15 mouse cellular contexts compared by ENCODE assay signal in the genomic region with DNA sequence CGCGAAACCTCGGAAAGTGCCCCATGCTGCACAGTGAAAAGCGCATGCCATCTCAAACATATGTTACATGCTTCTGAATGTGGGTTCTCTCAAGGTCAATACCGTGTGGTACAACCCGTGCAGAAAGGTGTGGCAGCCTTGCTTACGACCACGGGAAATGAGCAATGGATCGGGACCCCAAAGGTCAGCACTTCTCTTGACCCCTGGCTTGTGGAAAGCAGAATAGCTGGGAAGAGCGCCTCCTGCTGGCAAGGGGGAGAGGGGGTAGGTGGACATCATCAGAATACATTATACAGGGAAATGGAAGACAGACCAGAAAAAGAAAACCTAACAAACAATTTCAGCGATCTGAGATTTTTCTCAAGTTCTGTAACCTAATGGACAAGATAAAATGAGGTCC. TPM values are rescaled to one million over a fixed set of nuclear protein-coding genes. Genes with fewer than 3 reads are reported as not detected.
A peak's percentile ranks its signal among the peaks of the same experiment; 100 is the strongest.
DNase-seq lines count a peak whose midpoint lies in the region; ATAC-seq and TF ChIP-seq lines count a peak whose summit lies in the region.
"Had no signal": no experiment of that assay in that cellular context is flagged by ENCODE, and none has a peak within 500 bp of the region (broad histone marks: within the 10 kb centered on the region; RNA-seq: fewer than 3 reads in every experiment).

No protein-coding gene starts in this region.

- 88% methylated on average over 11 of the region's 11 CpGs for WGBS in intestine, postnatal 0 days
- WGBS in intestine, embryonic 16.5 days: 88% methylated on average over 11 of the region's 11 CpGs
- WGBS in lung, embryonic 14.5 days: 87% methylated on average over 11 of the region's 11 CpGs
- 79% methylated on average over 11 of the region's 11 CpGs for WGBS in small intestine, adult 2 months

- no peak for ATAC-seq in intestine, postnatal 0 days
- no peak for ATAC-seq in intestine, embryonic 16.5 days
- no peak for ATAC-seq in lung, embryonic 14.5 days (ENCODE audit: insufficient read depth)

- H3K27ac ChIP-seq in intestine, postnatal 0 days (ENCODE audit: low read depth, low read length): no peak overlapping the region
- no peak overlapping the region for H3K27ac ChIP-seq in intestine, embryonic 16.5 days (ENCODE audit: low read length)
- H3K27ac ChIP-seq in lung, embryonic 14.5 days (ENCODE audit: low read depth): no peak overlapping the region
- no peak overlapping the region for H3K27ac ChIP-seq in ES-Bruce4 (ENCODE audit: insufficient read depth, low read length)
- no peak overlapping the region for H3K27ac ChIP-seq in small intestine, adult 2 months (ENCODE audit: insufficient read depth, low read depth, low read length)
- H3K27ac ChIP-seq: embryonic facial prominence, embryonic 15.5 days; forebrain, embryonic 12.5 days; hindbrain, embryonic 10.5 days; neural tube, embryonic 13.5 days had no signal

- H3K4me3 ChIP-seq in intestine, postnatal 0 days (ENCODE audit: low read depth, low read length): no peak overlapping the region
- H3K4me3 ChIP-seq in intestine, embryonic 16.5 days (ENCODE audit: low read length): no peak overlapping the region
- no peak overlapping the region for H3K4me3 ChIP-seq in lung, embryonic 14.5 days (ENCODE audit: low read depth, low read length)
- no peak overlapping the region for H3K4me3 ChIP-seq in ES-Bruce4 (ENCODE audit: low read depth, low read length)
- H3K4me3 ChIP-seq in small intestine, adult 2 months (ENCODE audit: low read depth, low read length): no peak overlapping the region
- H3K4me3 ChIP-seq: embryonic facial prominence, embryonic 15.5 days; forebrain, embryonic 12.5 days; hindbrain, embryonic 10.5 days; neural tube, embryonic 13.5 days had no signal

- no peaks in the 10 kb centered on the region for H3K9me3 ChIP-seq in intestine, postnatal 0 days (ENCODE audit: control insufficient read depth)
- H3K9me3 ChIP-seq in intestine, embryonic 16.5 days (ENCODE audit: control insufficient read depth, low read length): no peaks in the 10 kb centered on the region
- no peaks in the 10 kb centered on the region for H3K9me3 ChIP-seq in lung, embryonic 14.5 days (ENCODE audit: low read depth, low read length)
- no peaks in the 10 kb centered on the region; the same call in none of the 2 replicates for H3K9me3 ChIP-seq in ES-Bruce4 (replicated peaks; ENCODE audit: control insufficient read depth, insufficient read depth, low read length, poor library complexity, severe bottlenecking)
- H3K9me3 ChIP-seq: forebrain, embryonic 12.5 days had no signal

- no peak overlapping the region for H3K9ac ChIP-seq in intestine, postnatal 0 days (ENCODE audit: low read depth, low read length)
- H3K9ac ChIP-seq in intestine, embryonic 16.5 days (ENCODE audit: low read depth, low read length): no peak overlapping the region
- no peak overlapping the region for H3K9ac ChIP-seq in lung, embryonic 14.5 days
- H3K9ac ChIP-seq in ES-Bruce4 (ENCODE audit: low read depth, poor library complexity, severe bottlenecking): no peak overlapping the region
- H3K9ac ChIP-seq: embryonic facial prominence, embryonic 15.5 days; forebrain, embryonic 12.5 days; neural tube, embryonic 13.5 days had no signal

- no peak for DNase-seq in lung, embryonic 14.5 days
- DNase-seq in lung, postnatal 4 days: no peak
- DNase-seq in urinary bladder, adult 2 months (ENCODE audit: low spot score): no peak
- DNase-seq: cerebellum, adult 9-10 months; kidney, postnatal 14 days; right cerebral cortex, postnatal 4 days; thymus, postnatal 25 days had no signal

- no peaks in the 10 kb centered on the region for H3K27me3 ChIP-seq in intestine, postnatal 0 days (replicated peaks; ENCODE audit: control insufficient read depth, insufficient read depth, low read length)
- H3K27me3 ChIP-seq in intestine, embryonic 16.5 days (replicated peaks; ENCODE audit: control insufficient read depth, insufficient read depth, low read length): no peaks in the 10 kb centered on the region
- no peaks in the 10 kb centered on the region for H3K27me3 ChIP-seq in lung, embryonic 14.5 days (ENCODE audit: insufficient read depth, low read length)
- no peaks in the 10 kb centered on the region for H3K27me3 ChIP-seq in ES-Bruce4 (ENCODE audit: control insufficient read depth, insufficient read depth, low read length, poor library complexity, severe bottlenecking)
- no peaks in the 10 kb centered on the region for H3K27me3 ChIP-seq in small intestine, adult 2 months (ENCODE audit: control insufficient read depth, insufficient read depth, low read length)
- H3K27me3 ChIP-seq: embryonic facial prominence, embryonic 15.5 days; forebrain, embryonic 12.5 days; neural tube, embryonic 13.5 days had no signal

- H3K4me2 ChIP-seq in intestine, postnatal 0 days (replicated peaks; ENCODE audit: low read depth): no peak overlapping the region
- no peak overlapping the region for H3K4me2 ChIP-seq in intestine, embryonic 16.5 days (ENCODE audit: low read depth, low read length)
- H3K4me2 ChIP-seq in lung, embryonic 14.5 days: no peak overlapping the region
- H3K4me2 ChIP-seq: embryonic facial prominence, embryonic 15.5 days; forebrain, embryonic 12.5 days; neural tube, embryonic 13.5 days had no signal

- peak; percentile 38 for TF ChIP-seq CTCF in intestine, postnatal 0 days (IDR thresholded peaks at IDR 0.05; ENCODE audit: low read depth)
- peak; percentile 24 for TF ChIP-seq CTCF in lung, embryonic 14.5 days (IDR thresholded peaks at IDR 0.05; ENCODE audit: low read depth)
- peak; percentile 69 for TF ChIP-seq CTCF in ES-Bruce4 (IDR thresholded peaks at IDR 0.05; ENCODE audit: low read depth, low read length)
- peak; percentile 44; the same call in 1 of the 2 replicates for TF ChIP-seq CTCF in small intestine, adult 2 months (IDR thresholded peaks at IDR 0.05; ENCODE audit: extremely low read depth, insufficient read length, insufficient replicate concordance, low read depth, low read length)

- TF ChIP-seq EP300 in ES-Bruce4 (IDR thresholded peaks at IDR 0.05; ENCODE audit: insufficient read depth, low read depth, low read length): no peak

- TF ChIP-seq POLR2A in ES-Bruce4 (IDR thresholded peaks at IDR 0.05; ENCODE audit: insufficient read depth, low read length): no peak
- TF ChIP-seq POLR2A in small intestine, adult 2 months (IDR thresholded peaks at IDR 0.05; ENCODE audit: low read depth, low read length): no peak

- H3K36me3 ChIP-seq in intestine, postnatal 0 days (ENCODE audit: control insufficient read depth, insufficient read depth): no peaks in the 10 kb centered on the region
- no peaks in the 10 kb centered on the region for H3K36me3 ChIP-seq in intestine, embryonic 16.5 days (ENCODE audit: control insufficient read depth, insufficient read depth, low read length)
- no peaks in the 10 kb centered on the region for H3K36me3 ChIP-seq in lung, embryonic 14.5 days (ENCODE audit: insufficient read depth)
- H3K36me3 ChIP-seq in ES-Bruce4 (ENCODE audit: control insufficient read depth, insufficient read depth, low read length, poor library complexity, severe bottlenecking): no peaks in the 10 kb centered on the region
- no peaks in the 10 kb centered on the region for H3K36me3 ChIP-seq in small intestine, adult 2 months (ENCODE audit: control insufficient read depth, insufficient read depth, low read length)
- H3K36me3 ChIP-seq: embryonic facial prominence, embryonic 15.5 days; forebrain, embryonic 12.5 days; hindbrain, embryonic 10.5 days; neural tube, embryonic 13.5 days had no signal

- H3K4me1 ChIP-seq in intestine, postnatal 0 days (replicated peaks; ENCODE audit: control insufficient read depth, insufficient read depth, low read length): no peaks in the 10 kb centered on the region
- H3K4me1 ChIP-seq in intestine, embryonic 16.5 days (ENCODE audit: control insufficient read depth, insufficient read depth, low read length): no peaks in the 10 kb centered on the region
- no peaks in the 10 kb centered on the region for H3K4me1 ChIP-seq in lung, embryonic 14.5 days (ENCODE audit: insufficient read depth)
- H3K4me1 ChIP-seq in ES-Bruce4 (ENCODE audit: control insufficient read depth, insufficient read depth, low read length): no peaks in the 10 kb centered on the region
- no peaks in the 10 kb centered on the region for H3K4me1 ChIP-seq in small intestine, adult 2 months (ENCODE audit: control insufficient read depth, insufficient read depth, insufficient read length, low read length)
- H3K4me1 ChIP-seq: embryonic facial prominence, embryonic 15.5 days; forebrain, embryonic 12.5 days; hindbrain, embryonic 10.5 days; neural tube, embryonic 13.5 days had no signal

RNA-seq across cellular contexts. Expression of gene Tbc1d8, which starts 19.2 kb away (rescaled TPM):
- polyA plus RNA-seq in intestine, postnatal 0 days (2015; fragmentation: Nextera tagmentation; extraction: Ambion mirVana): 4.2 and 4.7 TPM in 2 replicates
- 7.3 and 7.4 TPM in 2 replicates for polyA plus RNA-seq in intestine, embryonic 16.5 days (2015; fragmentation: Nextera tagmentation; extraction: Ambion mirVana)
- 9.9 and 10.7 TPM in 2 replicates for polyA plus RNA-seq in lung, embryonic 14.5 days (2014; fragmentation: Nextera tagmentation; extraction: Ambion mirVana)
- polyA plus RNA-seq in ES-Bruce4 (2011; ENCODE audit: insufficient read depth, insufficient read length, low read depth, missing spikeins): 34.6 and 35.2 TPM in 2 replicates
- 6.0 and 13.1 TPM in 2 replicates for polyA plus RNA-seq in small intestine, adult 2 months (2012; rRNA removed)
- 40.9 and 41.8 TPM in 2 replicates for polyA plus RNA-seq in urinary bladder, adult 2 months (2012; rRNA removed)

RNA-seq across cellular contexts. Expression of gene Cnot11, which starts 37.0 kb away (rescaled TPM):
- polyA plus RNA-seq in intestine, postnatal 0 days (2015; fragmentation: Nextera tagmentation; extraction: Ambion mirVana): 13.5 and 14.7 TPM in 2 replicates
- polyA plus RNA-seq in intestine, embryonic 16.5 days (2015; fragmentation: Nextera tagmentation; extraction: Ambion mirVana): 12.9 and 13.9 TPM in 2 replicates
- polyA plus RNA-seq in lung, embryonic 14.5 days (2014; fragmentation: Nextera tagmentation; extraction: Ambion mirVana): 26.8 and 29.0 TPM in 2 replicates
- polyA plus RNA-seq in ES-Bruce4 (2011; ENCODE audit: insufficient read depth, insufficient read length, low read depth, missing spikeins): 60.0 and 73.3 TPM in 2 replicates
- 11.7 and 18.8 TPM in 2 replicates for polyA plus RNA-seq in small intestine, adult 2 months (2012; rRNA removed)
- 16.8 and 17.1 TPM in 2 replicates for polyA plus RNA-seq in urinary bladder, adult 2 months (2012; rRNA removed)
